Comparison of ENCODE assay signal across 8 mouse cellular contexts in the genomic region with DNA sequence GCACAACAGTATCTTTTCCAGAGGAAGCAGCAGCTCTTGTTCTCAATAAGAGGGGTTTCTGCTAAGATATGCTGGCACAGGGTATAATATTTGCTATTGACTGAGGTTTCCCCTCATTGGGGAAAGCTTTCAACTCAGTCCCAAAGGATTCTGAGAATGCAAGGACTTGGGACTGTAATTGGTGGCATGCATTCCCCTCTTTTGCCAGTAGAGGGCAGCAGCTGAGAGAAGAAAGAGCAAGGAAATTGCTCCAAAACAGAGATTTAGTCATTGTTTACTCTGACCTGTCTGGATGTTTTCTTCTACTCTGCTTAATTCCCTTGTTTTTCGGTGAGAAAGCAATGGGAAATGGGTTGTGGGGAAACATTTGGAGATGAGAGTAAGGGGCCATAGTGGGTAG. TPM values are rescaled to one million over a fixed set of nuclear protein-coding genes. Genes with fewer than 3 reads are reported as not detected.
DNase-seq lines count a peak whose midpoint lies in the region; ATAC-seq lines count a peak whose summit lies in the region.

No protein-coding gene starts in this region.

- peak; percentile 3 to 61 for DNase-seq in heart, adult 18-20 months
- no peak for DNase-seq in heart, adult 9 months (ENCODE audit: low spot score in 2 of 2)
- peak; percentile 16 for DNase-seq in right cerebral cortex, postnatal 14 days
- DNase-seq in right cerebral cortex, postnatal 36 days (ENCODE audit: low spot score in 2 of 2), result no peak
- DNase-seq in ZHBTc4 (ENCODE audit: low read depth, low spot score), result peak; percentile 44
- DNase-seq in kidney, postnatal 4 days, result peak; percentile 49 to 58
- peak; percentile 12 to 70 for DNase-seq in spleen, postnatal 4 days (ENCODE audit: low spot score in 2 of 2)

- no peak for ATAC-seq in megakaryocyte-erythroid progenitor cell, adult 5-6 weeks (replicated peaks; ENCODE audit: low FRiP score, low TSS enrichment, poor library complexity, severe bottlenecking)

RNA-seq across cellular contexts. Expression of gene Gm14569, which starts 35.6 kb away (rescaled TPM):
- total RNA-seq in heart, adult 18-20 months (2021), result not detected
- total RNA-seq in megakaryocyte-erythroid progenitor cell, adult 5-6 weeks (2014; fragmentation: Nextera tagmentation), result not detected in 2 replicates
- total RNA-seq in megakaryocyte-erythroid progenitor cell, adult 5-6 weeks (2017), result not detected in 2 replicates

RNA-seq across cellular contexts. Expression of gene Gm6268, which starts 55.0 kb away (rescaled TPM):
- not detected for total RNA-seq in heart, adult 18-20 months (2021)
- total RNA-seq in megakaryocyte-erythroid progenitor cell, adult 5-6 weeks (2014; fragmentation: Nextera tagmentation), result not detected in 2 replicates
- total RNA-seq in megakaryocyte-erythroid progenitor cell, adult 5-6 weeks (2017), result not detected in 2 replicates

Comparison
In these comparisons a context has a peak if more than half of its experiments do, and no peak if none do; other contexts are left out.
1. DNase-seq: peak in heart, adult 18-20 months (2 of 2), right cerebral cortex, postnatal 14 days (single experiment), ZHBTc4 (single experiment), kidney, postnatal 4 days (2 of 2) and spleen, postnatal 4 days (2 of 2); none in heart, adult 9 months (0 of 2) and right cerebral cortex, postnatal 36 days (0 of 2).